Mouse (Mus musculus) adrenal gland, postnatal 36 days (tissue): ENCODE data around the gene Smurf1. TPM values are rescaled to one million over a fixed set of nuclear protein-coding genes. Genes with fewer than 3 reads are reported as not detected.

Source experiments
- DNase-seq, 2 experiments: peaks; one replicate each; pipeline ENCODE4 v3.0.0; 2021; ENCODE audit warnings: mixed read lengths in 1 of 2
- total RNA-seq, 2 experiments: library from RNA; stranded (reverse); gene quantifications; 2 replicates each; pipeline ENCODE4 v1.2.3; 2021

The Smurf1 gene
- total RNA-seq, 2 experiments from 2014 or later, result 18.6 to 24.8 TPM

GRCm38 (mm10) chr5:144913923-144914322 lies 51.7 kb downstream of the Smurf1 start:
- no peak for DNase-seq

- no peak for DNase-seq
Measured at GRCm38 (mm10) chr5:144913361-144913760, 52.3 kb downstream of the Smurf1 start.

- no peak for DNase-seq
Measured at GRCm38 (mm10) chr5:144912519-144913310, 52.9 kb downstream of the Smurf1 start.

- no peak for DNase-seq
Measured at GRCm38 (mm10) chr5:144909521-144909920, 56.1 kb downstream of the Smurf1 start.

GRCm38 (mm10) chr5:144907591-144907990 lies 58.1 kb downstream of the Smurf1 start:
- DNase-seq, result no peak

- DNase-seq, result no peak
Measured at GRCm38 (mm10) chr5:144904356-144905134, 61.1 kb downstream of the Smurf1 start.

GRCm38 (mm10) chr5:144901791-144902190 lies 63.9 kb downstream of the Smurf1 start:
- DNase-seq, result no peak

- DNase-seq, result peak; percentile 41 to 49
Measured at GRCm38 (mm10) chr5:144901035-144901434, 64.6 kb downstream of the Smurf1 start.

- peak; percentile 31 to 55 for DNase-seq
Measured at GRCm38 (mm10) chr5:144898448-144899052, 67.1 kb downstream of the Smurf1 start.

- DNase-seq, result no peak
Measured at GRCm38 (mm10) chr5:144897881-144898280, 67.8 kb downstream of the Smurf1 start.

- DNase-seq, result no peak
Measured at GRCm38 (mm10) chr5:144891276-144891675, 74.4 kb downstream of the Smurf1 start.

- no peak for DNase-seq
Measured at GRCm38 (mm10) chr5:144885968-144886650, 79.5 kb downstream of the Smurf1 start.

- DNase-seq, result no peak
Measured at GRCm38 (mm10) chr5:144884629-144885217, 80.9 kb downstream of the Smurf1 start.

- no peak for DNase-seq
Measured at GRCm38 (mm10) chr5:144881670-144882399, 83.8 kb downstream of the Smurf1 start.

GRCm38 (mm10) chr5:144877021-144877420 lies 88.6 kb downstream of the Smurf1 start:
- DNase-seq, result no peak

GRCm38 (mm10) chr5:144875892-144876291 lies 89.8 kb downstream of the Smurf1 start:
- DNase-seq, result peak; percentile 67 to 85

GRCm38 (mm10) chr5:144875227-144875626 lies 90.4 kb downstream of the Smurf1 start:
- DNase-seq, result no peak

- DNase-seq, result no peak
Measured at GRCm38 (mm10) chr5:144872867-144873266, 92.8 kb downstream of the Smurf1 start.

GRCm38 (mm10) chr5:144872326-144872725 lies 93.3 kb downstream of the Smurf1 start:
- DNase-seq, result peak in 1 of 2 experiments; percentile 42

- DNase-seq, result peak in 1 of 2 experiments; percentile 54
Measured at GRCm38 (mm10) chr5:144871775-144872174, 93.9 kb downstream of the Smurf1 start.

- DNase-seq, result no peak
Measured at GRCm38 (mm10) chr5:144870782-144871181, 94.9 kb downstream of the Smurf1 start.
